Mouse (Mus musculus): ENCODE data around the gene Fkbp2. TPM values are rescaled to one million over a fixed set of nuclear protein-coding genes. Genes with fewer than 3 reads are reported as not detected.

The Fkbp2 gene
- total RNA-seq (2014; fragmentation: Nextera tagmentation) (63.5 and 120 TPM in 2 replicates), total RNA-seq (2017) (72.8 and 85.4 TPM in 2 replicates)

DNA sequence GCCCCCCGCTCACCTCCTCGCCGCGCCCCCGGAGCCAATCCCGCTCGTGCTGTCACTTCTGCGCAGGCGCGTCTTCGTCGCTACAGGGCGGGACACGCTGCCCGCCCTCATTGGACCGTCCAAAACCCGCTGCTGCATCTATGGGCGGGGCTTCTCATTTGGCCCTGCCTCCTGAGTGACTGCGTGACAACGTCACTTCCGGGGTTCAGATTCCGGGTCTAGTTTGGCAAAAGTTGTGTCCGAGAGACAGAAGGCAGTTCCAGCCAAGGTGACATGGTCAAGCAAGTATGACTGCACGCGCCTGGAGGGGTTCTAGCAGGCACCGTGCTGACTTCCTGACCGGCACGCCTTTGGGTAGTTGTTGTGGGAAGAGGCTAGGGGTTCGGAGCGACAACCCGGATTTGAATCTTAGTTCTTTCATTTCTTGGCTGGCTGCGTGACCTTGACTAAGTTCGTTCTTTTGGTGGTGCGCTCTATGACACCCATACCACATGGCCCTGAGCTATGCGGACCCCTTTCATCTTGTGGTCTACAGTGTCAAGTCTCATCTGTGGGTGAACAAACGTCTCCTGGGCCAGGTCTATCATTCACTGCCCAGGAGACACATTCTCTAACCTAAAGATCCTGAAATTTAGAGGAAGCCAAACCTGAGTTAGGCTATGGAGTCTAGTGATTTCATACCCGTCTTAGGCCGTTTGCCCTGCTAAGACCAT, at the start of gene Fkbp2:
Gene Fkbp2, minus strand, starts transcription at position 121 of the 713 bp plus-strand sequence.
- ATAC-seq (replicated peaks; ENCODE audit: low FRiP score, low TSS enrichment, poor library complexity, severe bottlenecking) = peak; percentile 60

DNA sequence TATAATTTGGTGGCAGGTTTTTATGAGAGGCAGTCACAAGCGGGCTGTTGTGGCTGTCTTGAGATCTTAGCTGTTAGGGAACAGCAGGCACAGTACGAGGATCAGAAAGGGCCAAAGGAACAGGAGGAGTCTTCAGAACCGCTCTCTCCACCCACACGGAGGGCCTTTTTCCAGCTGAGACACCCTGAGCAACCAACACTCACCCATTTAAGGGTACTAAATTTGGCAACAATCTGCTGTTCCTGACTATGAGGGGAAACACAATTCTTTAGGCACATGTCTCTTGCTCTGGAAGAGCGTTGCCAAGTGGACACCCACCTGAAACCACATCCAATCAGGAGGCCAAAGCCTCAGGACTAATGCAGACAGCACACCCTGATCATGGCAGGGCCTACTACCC, 49.2 kb upstream of the Fkbp2 start:
- no peak for ATAC-seq (replicated peaks; ENCODE audit: low FRiP score, low TSS enrichment, poor library complexity, severe bottlenecking)

DNA sequence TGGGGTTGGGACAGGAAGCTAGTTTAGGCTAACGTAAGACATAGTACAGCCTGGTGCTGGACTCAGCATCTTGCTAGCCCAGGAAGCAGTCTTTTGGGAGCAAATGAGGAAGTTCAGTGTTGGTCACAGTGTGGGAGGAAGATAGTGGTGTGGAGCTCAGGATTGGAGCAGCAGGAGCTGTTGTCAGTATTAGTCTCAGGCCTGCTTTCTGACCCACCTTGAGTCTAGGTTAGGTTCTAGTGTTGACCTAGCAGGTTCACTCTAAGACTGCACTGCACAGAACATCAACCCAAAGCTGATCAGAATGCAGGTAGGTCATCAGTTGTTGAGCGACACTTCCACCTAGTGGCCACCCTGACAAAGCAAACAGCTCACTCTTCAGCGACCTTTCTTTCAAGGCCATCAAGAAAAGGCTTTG, 39.9 kb upstream of the Fkbp2 start:
- peak; percentile 46 for ATAC-seq (replicated peaks; ENCODE audit: low FRiP score, low TSS enrichment, poor library complexity, severe bottlenecking)

DNA sequence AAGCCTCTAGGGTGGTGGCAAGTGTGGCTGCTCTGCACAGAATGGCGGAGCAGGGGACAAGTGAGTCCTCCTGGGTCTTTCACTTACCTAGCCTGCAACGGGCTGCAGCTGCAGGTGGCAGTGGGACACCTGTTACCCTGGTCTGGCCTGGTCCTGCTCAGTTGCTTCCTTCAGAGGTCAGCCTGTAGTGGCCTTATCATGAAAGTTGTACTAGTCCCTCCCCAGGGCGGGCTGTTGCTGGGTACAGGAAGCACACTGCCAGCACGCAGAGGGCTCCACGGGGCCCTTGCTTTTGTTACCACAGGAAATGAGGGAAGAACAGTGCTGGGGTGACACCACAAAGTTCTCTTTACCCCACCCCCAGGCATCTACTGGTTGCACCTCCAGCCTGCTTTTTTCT, 38.9 kb upstream of the Fkbp2 start, which contains the start of gene Fermt3:
Gene Fermt3, minus strand, starts transcription at position 279 of the 400 bp plus-strand sequence.
- peak; percentile 77 for ATAC-seq (replicated peaks; ENCODE audit: low FRiP score, low TSS enrichment, poor library complexity, severe bottlenecking)

DNA sequence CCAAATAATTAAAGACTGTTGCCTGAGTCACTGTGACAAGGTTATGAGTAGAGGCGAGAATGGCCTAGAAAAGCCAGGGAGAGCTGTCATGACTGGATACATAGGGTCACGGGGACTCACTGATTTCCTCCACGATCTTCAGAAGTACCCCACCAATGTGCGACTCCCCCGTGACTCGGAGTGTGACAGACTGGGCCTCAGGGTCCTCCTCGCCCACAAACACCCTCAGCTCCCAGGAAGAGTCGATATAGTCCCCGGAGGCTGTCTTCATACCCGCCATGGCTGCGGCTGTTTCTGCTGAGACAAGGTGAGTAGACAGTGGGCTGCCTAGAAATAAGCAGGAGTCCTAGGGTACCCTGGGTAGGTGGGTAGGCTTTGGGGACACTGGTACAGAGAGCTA, 38.2 kb upstream of the Fkbp2 start:
- no peak for ATAC-seq (replicated peaks; ENCODE audit: low FRiP score, low TSS enrichment, poor library complexity, severe bottlenecking)

DNA sequence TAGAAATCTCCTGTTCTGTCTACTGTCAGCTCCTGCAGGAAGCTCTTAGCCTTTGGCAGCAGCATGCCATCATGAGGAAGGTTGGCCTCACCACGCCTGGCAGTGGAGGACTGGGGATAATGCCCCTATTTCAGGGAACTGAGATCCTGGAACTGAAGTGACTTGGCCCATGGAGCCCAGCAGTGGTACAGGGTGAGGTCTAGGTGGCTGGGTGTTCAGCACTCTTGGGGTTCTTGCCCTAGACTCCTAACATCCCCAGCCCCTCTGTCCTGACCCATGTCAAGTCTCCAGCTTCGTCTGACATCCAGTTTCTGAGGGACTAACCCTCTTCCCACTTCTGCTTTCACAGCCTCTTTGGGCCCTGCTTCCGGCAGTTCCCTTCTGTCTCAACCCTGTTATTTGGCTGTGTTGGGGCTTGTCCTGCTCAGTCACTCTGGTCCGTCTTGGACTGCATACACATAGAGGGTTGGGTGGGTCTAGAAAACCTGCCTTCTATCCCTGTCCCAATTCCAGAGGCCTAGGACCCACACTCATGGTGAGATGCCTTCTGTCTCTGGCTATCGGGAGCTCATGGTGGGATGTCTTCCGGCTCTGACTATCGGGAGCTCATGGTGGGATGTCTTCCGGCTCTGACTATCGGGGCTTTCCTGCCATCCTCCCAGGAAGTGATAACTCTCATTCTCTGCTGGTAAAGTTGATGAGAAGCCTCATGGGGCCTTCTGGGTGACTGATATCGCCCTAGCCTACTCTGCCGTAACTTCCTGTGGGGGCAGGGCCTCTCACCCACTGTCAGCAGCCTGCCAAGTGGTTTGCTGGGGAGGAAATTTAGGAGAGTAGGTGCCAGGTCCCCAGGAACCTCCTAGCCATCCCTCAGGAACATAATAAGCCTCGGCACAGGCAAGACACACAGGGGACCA, 37.5 kb upstream of the Fkbp2 start:
- peak; percentile 80 for ATAC-seq (replicated peaks; ENCODE audit: low FRiP score, low TSS enrichment, poor library complexity, severe bottlenecking)

DNA sequence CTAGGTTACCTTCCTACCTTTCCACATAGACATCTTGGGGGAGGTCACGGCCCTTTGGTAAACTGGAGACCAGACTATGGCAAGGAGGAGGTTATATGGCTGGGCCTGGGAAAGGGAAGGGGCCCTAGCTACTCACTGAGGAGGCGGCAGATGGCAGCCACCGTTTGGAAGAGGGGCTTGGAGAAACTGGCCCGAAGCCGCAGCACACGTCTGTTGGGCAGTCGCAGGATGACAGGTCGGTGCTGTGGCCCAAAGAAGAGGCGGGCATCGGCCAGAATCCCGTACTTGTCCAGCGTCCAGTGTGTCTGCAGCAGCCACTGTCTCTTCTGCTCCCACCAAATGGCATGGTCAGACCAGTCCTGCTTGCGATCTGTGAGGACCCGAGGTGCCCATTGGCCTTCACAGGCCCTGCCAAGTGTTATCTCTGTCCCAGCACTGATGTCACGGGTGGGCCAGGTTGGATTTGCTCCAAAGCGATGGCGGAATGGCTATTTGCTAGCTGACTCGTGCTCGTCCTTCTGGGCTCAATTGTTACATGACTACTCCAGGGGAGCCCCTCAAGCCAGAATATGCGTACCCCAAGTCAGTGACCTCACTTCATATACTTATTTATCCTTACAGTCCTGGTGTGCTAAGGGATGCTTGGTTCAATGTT, 34.3 kb upstream of the Fkbp2 start:
- ATAC-seq (replicated peaks; ENCODE audit: low FRiP score, low TSS enrichment, poor library complexity, severe bottlenecking) = no peak

DNA sequence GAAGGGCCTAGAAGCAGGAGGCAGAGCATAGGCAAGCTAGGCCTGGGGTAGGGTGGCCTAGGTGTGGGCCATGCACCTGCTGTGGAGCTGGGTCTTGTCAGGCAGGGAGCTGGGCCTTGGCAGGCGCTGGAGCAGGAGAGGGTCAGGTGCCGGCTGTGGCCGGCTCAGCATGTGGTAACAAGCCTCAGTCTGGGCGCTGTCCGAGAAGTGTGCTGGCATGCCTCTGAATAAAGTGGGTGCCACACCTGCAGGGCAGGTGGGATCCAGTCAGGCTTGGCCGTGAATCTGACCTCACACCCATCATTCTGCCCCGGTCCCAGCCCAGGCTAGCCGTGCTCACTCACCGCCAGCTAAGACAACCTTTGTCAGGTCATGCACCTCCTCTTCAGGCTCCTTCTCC, 33.7 kb upstream of the Fkbp2 start:
- no peak for ATAC-seq (replicated peaks; ENCODE audit: low FRiP score, low TSS enrichment, poor library complexity, severe bottlenecking)

DNA sequence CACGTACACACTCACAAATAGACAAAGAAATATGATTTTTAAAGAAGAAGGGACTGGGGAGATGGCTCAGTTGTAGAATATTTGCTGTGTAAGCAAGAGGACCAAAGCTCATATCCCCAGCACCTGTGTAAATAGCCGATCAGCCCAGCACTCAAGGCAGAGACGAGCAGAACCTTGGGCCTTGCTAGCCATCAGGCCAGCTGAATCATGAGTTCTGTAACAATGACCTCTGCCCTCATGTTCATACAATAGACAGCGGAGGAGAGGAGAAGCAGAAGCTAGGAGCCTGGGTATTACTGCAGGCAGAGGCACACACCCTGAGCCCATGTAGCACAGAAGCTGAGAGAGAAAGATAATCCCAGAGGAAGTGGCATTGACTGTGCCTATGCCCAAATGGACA, 32.1 kb upstream of the Fkbp2 start:
- no peak for ATAC-seq (replicated peaks; ENCODE audit: low FRiP score, low TSS enrichment, poor library complexity, severe bottlenecking)

DNA sequence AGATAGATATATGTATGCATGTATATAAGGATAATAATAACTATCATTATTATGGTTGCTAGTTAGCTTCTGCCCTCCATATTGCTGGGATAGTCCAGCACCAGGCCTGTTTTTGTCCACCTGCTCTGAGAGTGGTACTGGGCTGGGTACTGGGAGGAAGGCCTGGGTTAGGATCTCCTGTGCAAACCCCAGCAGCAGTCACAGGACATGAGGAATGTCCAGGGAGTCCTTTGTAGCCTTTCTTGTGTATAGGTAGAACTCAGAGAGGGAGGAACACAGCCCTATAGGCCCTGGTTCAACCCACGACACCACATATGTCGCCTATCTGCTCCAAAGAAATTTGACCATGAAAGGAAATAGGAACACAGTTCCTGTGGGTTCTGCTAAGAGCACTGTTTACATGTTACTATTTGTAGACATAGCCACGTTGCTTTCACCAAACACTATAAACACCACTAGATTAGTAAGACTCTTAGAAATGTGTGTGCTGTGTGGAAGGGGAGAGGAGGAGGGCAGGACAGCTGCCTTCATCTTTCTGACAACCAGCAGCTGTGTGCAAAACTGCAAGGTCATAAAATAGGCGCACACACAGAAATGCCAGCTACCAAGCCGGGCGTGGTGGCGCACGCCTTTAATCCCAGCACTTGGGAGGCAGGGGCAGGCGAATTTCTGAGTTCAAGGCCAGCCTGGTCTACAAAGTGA, 26.7 kb upstream of the Fkbp2 start:
- ATAC-seq (replicated peaks; ENCODE audit: low FRiP score, low TSS enrichment, poor library complexity, severe bottlenecking) = no peak

DNA sequence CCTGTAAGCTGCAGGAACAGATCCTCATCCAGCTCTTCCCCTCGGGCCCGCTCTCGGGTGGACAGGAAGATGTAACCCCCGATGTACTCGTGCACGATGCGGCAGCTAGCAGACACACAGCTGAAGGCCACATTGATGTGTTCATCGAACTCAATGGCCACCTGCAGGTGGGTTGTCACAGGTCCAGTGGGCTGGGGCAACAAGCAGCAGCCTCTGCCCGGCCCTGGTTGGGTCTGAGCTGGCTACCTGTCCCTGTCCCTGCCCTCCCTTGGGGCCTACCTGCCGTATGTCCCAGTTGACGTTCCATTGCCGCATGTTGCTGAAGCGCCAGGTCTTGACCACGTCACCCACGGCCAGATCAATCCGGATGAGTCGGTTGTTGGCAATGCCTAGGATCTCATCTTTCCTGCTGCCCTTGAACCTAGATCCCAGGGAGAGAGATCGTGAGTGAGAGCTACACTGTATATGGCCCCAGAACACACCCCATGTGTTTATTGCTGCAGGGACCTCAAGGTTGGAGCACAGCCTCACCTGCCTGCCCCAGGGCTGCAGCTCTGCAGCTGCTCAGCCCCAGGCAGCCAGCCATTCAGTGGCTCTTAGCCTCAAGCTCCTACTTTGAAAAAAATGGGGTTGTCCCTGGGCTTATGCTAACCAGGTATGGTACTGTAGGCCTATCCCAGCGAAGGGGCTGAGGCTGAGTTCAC, 19.2 kb upstream of the Fkbp2 start:
- ATAC-seq (replicated peaks; ENCODE audit: low FRiP score, low TSS enrichment, poor library complexity, severe bottlenecking) = no peak

DNA sequence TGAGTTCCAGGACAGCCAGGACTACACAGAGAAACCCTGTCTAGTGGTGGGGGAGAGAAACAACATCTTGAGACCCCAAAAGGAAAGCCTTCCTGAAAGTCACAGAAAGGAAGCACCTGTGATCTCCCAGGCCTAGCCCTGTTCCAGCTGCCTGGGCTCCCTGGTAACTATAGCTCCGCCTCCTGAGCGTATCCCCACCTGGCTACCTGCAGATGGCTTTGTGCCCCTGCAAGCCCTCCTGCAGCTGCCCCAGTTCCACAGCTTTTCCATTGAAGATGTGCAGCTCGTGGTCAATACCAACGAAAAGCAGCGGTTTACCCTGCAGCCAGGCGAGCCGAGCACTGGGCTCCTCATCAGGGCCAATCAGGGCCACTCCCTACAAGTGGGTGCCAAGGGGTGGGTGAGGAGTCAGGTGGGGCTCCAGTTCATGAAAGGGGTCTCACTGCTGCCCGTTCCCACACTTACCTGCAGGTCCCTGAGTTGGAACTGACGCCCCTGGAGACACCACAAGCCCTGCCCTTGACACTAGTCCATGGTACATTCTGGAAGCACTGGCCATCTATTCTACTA, 17.5 kb upstream of the Fkbp2 start:
- no peak for ATAC-seq (replicated peaks; ENCODE audit: low FRiP score, low TSS enrichment, poor library complexity, severe bottlenecking)

DNA sequence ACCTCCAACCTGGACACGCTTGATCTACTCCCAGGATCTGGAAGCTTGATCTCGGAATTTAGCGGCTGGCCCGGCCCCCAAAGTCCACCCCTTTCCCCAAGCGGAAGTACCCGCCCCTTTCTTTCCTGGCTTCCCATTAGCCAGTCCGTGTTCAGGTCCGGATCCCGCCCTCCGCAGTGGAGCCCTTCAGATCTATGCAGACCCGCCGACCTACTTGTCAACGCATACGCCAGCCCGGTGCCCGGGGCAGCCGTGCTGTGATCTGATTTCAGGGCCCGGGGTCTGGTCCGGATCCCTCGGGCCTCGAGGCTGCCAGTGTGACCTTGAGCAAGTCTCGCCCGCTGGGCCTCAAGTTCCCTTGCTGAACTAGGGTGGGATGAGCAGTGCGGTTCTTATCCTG, 15.7 kb upstream of the Fkbp2 start, which contains the start of the genes Nudt22 and Trpt1:
Gene Nudt22, minus strand, starts transcription at position 112 of the 400 bp plus-strand sequence.
Gene Trpt1, plus strand, starts transcription at position 126 of the 400 bp plus-strand sequence.
- ATAC-seq (replicated peaks; ENCODE audit: low FRiP score, low TSS enrichment, poor library complexity, severe bottlenecking) = peak; percentile 66

DNA sequence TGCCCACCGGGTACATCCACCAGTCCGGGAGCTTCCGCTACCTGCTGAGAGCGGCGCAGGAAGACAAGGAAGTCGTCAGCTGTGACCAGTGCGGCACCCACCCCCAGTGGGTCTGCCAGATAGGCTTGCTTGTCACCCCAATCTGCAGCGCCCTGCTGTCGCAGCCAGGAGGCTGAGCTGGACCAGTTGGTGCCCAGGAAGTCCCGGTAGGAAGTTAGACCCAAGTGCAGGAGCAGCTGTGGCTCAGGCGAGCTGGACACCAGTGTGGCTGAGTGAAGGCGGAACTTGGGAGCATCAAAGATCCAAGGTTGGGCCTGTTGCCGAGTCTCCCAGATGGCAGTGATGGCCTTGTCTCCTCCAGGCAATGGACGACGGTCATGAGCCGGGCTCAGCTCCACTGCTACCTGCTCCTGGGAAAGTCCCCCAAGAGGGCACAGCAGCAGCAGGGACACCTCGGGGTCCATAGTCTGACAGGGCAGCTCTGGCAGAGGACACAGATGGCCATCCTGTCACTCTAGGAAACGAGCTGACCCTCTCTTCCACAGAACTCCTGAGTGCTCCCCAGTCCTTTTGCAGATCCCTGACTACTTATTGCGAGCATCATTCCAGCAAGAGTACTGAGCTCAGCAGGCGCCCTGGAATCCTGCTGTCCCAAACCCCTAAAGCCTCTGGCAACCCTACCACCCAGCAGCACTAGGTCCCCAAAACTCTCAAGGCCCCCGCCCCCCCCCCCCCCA, 15.1 kb upstream of the Fkbp2 start:
- ATAC-seq (replicated peaks; ENCODE audit: low FRiP score, low TSS enrichment, poor library complexity, severe bottlenecking) = no peak

DNA sequence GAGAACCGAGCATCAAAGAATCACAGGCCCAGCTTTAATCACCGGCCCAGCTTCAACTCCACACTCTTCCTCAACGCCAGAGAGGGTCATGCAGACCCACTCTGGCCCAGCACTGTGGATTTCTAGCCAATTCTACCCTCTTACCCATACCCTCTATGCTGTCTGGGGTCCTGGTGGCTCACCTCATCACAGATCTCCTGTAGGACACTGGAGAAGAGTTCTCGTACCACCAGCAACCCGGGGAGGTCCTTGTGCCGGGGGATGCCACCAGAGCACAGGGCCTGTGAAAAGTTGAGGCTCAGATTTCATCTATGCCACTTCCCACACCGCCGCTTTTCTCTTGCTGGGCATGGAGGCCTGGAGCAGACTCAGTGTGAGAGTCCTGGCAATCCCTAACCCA, 14.2 kb upstream of the Fkbp2 start:
- ATAC-seq (replicated peaks; ENCODE audit: low FRiP score, low TSS enrichment, poor library complexity, severe bottlenecking) = no peak

DNA sequence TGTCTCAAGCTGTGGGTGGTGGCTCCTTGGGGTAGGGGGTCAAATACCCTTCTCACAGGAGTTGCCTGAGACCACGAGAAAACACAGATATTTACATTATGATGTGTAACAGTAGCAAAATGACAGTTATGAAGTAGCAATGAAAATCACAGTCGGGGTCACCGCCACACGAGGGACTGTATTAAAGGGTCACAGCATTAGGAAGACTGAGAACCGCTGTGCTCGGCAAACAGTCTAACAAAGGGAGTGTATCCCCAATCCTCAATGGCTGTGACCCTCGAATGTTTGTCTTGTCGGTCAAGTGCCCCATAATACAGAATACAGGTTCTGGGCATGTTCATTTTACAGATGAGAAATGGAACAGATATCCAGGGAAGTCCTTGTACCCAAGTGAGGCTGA, 13.7 kb upstream of the Fkbp2 start:
- ATAC-seq (replicated peaks; ENCODE audit: low FRiP score, low TSS enrichment, poor library complexity, severe bottlenecking) = no peak

DNA sequence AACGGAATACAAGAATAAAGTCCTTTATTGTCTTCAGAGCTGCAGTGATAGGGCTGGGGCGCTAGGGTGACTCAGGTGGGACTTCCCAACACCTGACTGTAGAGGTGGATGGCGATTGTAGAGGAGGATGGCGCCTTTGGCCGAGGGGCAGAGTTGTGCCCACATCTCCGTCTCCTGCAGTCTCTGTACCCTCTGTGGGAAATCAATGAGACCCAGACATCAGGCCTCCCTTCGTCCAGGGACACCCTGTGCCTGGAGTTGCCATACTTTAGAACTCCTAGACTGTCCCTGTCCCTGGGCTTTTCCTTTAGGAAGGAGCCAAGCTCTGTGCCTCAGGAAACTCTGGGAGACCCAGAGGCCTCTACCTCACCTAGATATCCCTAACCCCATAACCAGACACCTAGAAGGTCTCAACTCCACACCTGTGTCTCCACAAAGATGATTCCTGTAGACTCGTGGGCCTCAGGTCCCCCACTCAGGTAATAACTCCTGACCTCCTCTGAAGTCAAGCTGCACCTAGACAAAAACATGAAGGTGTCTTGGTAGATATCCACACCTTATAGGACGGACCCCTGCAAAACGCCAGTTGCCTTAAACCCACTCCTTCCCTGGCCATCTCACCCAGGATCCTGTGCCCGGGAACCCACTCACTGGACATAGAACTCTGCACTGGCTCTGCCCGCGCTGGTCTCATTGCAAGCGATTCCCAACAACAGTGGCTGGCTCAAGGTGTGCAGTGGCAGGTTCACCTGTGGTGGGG, 12.9 kb upstream of the Fkbp2 start:
- peak; percentile 3; the same call in 1 of the 2 replicates for ATAC-seq (replicated peaks; ENCODE audit: low FRiP score, low TSS enrichment, poor library complexity, severe bottlenecking)
